Mouse (Mus musculus) testis, adult 2 months (tissue): ENCODE measurements at regions not wholly inside any gene's neighbourhood (a gene's known extent, or its start where the extent isn't known, plus 50 kb on each side); places are given as distances from the start of the nearest gene placed in this dataset.

Experiments
- CTCF ChIP-seq: fragments of 200-500 bp; IDR thresholded peaks from 2 replicates; pipeline ENCODE4 v1.5.1; 2012; ENCODE audit warnings: low read depth, mild to moderate bottlenecking, inconsistent platforms, low read length, moderate library complexity; ENCODE audit not compliant: control insufficient read depth, insufficient read depth, insufficient replicate concordance
- POLR2A ChIP-seq: fragments of 200-500 bp; IDR thresholded peaks from 2 replicates; pipeline ENCODE4 v1.6.1; 2012; ENCODE audit warnings: low read depth, mild to moderate bottlenecking, inconsistent platforms, low read length, moderate library complexity; ENCODE audit not compliant: control insufficient read depth

- TF ChIP-seq POLR2A: no peak
- no peak for TF ChIP-seq CTCF
Measured at GRCm38 (mm10) chr14:46639116-46639826, 121.1 kb upstream of the Cdkn3 start.
